Mouse (Mus musculus) heart, postnatal 4 days (tissue): ENCODE data around the gene Cdhr1. TPM values are rescaled to one million over a fixed set of nuclear protein-coding genes. Genes with fewer than 3 reads are reported as not detected.
"Not testable (repeated sequence)": the region's sequence is repeated elsewhere in the genome, so short reads cannot be mapped to it uniquely, and the experiment has no call there.

Experiments
- DNase-seq: peaks from one replicate; pipeline ENCODE4 v3.0.0; 2021
- total RNA-seq, 2 experiments: library from RNA; stranded (reverse); gene quantifications; 2 replicates each; pipeline ENCODE4 v1.2.3; 2021

The Cdhr1 gene
- total RNA-seq, result under 1 TPM in 1 of 2 experiments, not detected in 1; 0.17 TPM

- DNase-seq, result peak; percentile 8
These were observed at the start of gene Cdhr1 for GRCm38 (mm10) chr14:37097956-37098530. Gene Cdhr1 (minus strand): TSS chr14:37098347.

GRCm38 (mm10) chr14:37139051-37139710 is 41.0 kb upstream of the Cdhr1 start:
- no peak for DNase-seq

GRCm38 (mm10) chr14:37137596-37137995 is 39.4 kb upstream of the Cdhr1 start:
- DNase-seq, result not testable (repeated sequence)

GRCm38 (mm10) chr14:37136110-37136509 is 38.0 kb upstream of the Cdhr1 start:
- no peak for DNase-seq

GRCm38 (mm10) chr14:37135671-37136070 is 37.5 kb upstream of the Cdhr1 start:
- DNase-seq, result no peak

- peak; percentile 96 for DNase-seq
These were observed 37.0 kb upstream of the Cdhr1 start, which contains the start of gene Ghitm for GRCm38 (mm10) chr14:37135127-37135593. Gene Ghitm (minus strand): TSS chr14:37135272.

- DNase-seq, result no peak
These were observed 36.4 kb upstream of the Cdhr1 start for GRCm38 (mm10) chr14:37134304-37135126.

GRCm38 (mm10) chr14:37127652-37128051 is 29.5 kb upstream of the Cdhr1 start:
- DNase-seq, result peak; percentile 54

GRCm38 (mm10) chr14:37119233-37119632 is 21.1 kb upstream of the Cdhr1 start:
- DNase-seq, result no peak

- no peak for DNase-seq
These were observed 15.8 kb upstream of the Cdhr1 start, which contains the start of gene 2610528A11Rik for GRCm38 (mm10) chr14:37113922-37114321. Gene 2610528A11Rik (minus strand): TSS chr14:37114022.

- no peak for DNase-seq
These were observed 14.8 kb upstream of the Cdhr1 start for GRCm38 (mm10) chr14:37112931-37113330.

GRCm38 (mm10) chr14:37111371-37111770 is 13.2 kb upstream of the Cdhr1 start:
- DNase-seq, result no peak

GRCm38 (mm10) chr14:37110456-37110855 is 12.3 kb upstream of the Cdhr1 start:
- no peak for DNase-seq

- no peak for DNase-seq
These were observed 11.8 kb upstream of the Cdhr1 start for GRCm38 (mm10) chr14:37109975-37110374.

GRCm38 (mm10) chr14:37109460-37109859 is 11.3 kb upstream of the Cdhr1 start:
- no peak for DNase-seq

GRCm38 (mm10) chr14:37105846-37106245 is 7.7 kb upstream of the Cdhr1 start:
- peak; percentile 34 for DNase-seq

- DNase-seq, result peak; percentile 65
These were observed 6.6 kb upstream of the Cdhr1 start for GRCm38 (mm10) chr14:37104747-37105146.

- DNase-seq, result no peak
These were observed 4.3 kb upstream of the Cdhr1 start for GRCm38 (mm10) chr14:37102484-37102883.

GRCm38 (mm10) chr14:37101531-37101930 is 3.4 kb upstream of the Cdhr1 start:
- DNase-seq, result no peak

- no peak for DNase-seq
These were observed 2.6 kb downstream of the Cdhr1 start for GRCm38 (mm10) chr14:37095556-37095955.

GRCm38 (mm10) chr14:37094436-37094835 is 3.7 kb downstream of the Cdhr1 start:
- no peak for DNase-seq

GRCm38 (mm10) chr14:37083755-37084154 is 14.4 kb downstream of the Cdhr1 start:
- no peak for DNase-seq

- no peak for DNase-seq
These were observed 17.4 kb downstream of the Cdhr1 start for GRCm38 (mm10) chr14:37080724-37081123.
